Mouse (Mus musculus): Measurements from ENCODE around the gene Cox19. TPM values are rescaled to one million over a fixed set of nuclear protein-coding genes. Genes with fewer than 3 reads are reported as not detected.

The Cox19 gene
- polyA plus RNA-seq, 1 experiment, result 52.9 TPM

GRCm38 (mm10) chr5:139327634-139328020 is 23.6 kb downstream of the Cox19 start:
- Histone ChIP-seq H3K79me3 (ENCODE audit: low read depth) (no peaks in the 10 kb centered on the region), H3ac (ENCODE audit: control insufficient read depth, insufficient read length, low read depth) (no peak overlapping the region), H3K27me3 (ENCODE audit: control insufficient read depth, insufficient read depth, insufficient read length) (peaks cover 43% of the 10 kb centered on the region), H3K79me2 (ENCODE audit: control insufficient read depth, insufficient read depth) (no peaks in the 10 kb centered on the region), H3K4me3 (ENCODE audit: insufficient read depth, poor library complexity, severe bottlenecking) (no peak overlapping the region), H3K36me3 (ENCODE audit: control insufficient read depth, insufficient read depth) (no peaks in the 10 kb centered on the region)
- TF ChIP-seq CTCF (IDR thresholded peaks at IDR 0.05; ENCODE audit: control insufficient read depth, insufficient read depth, insufficient read length), result no peak
- TF ChIP-seq MYOG (IDR thresholded peaks at IDR 0.05; ENCODE audit: control insufficient read depth, extremely low read depth, insufficient read length), result no peak
- TF ChIP-seq CEBPB (IDR thresholded peaks at IDR 0.05; ENCODE audit: low read depth), result no peak
- no peak for TF ChIP-seq MAX (IDR thresholded peaks at IDR 0.05)
- TF ChIP-seq USF1 (IDR thresholded peaks at IDR 0.05; ENCODE audit: low read depth), result no peak
- TF ChIP-seq MYOD1 (IDR thresholded peaks at IDR 0.05; ENCODE audit: control insufficient read depth, insufficient read length, low read depth), result no peak

DNA sequence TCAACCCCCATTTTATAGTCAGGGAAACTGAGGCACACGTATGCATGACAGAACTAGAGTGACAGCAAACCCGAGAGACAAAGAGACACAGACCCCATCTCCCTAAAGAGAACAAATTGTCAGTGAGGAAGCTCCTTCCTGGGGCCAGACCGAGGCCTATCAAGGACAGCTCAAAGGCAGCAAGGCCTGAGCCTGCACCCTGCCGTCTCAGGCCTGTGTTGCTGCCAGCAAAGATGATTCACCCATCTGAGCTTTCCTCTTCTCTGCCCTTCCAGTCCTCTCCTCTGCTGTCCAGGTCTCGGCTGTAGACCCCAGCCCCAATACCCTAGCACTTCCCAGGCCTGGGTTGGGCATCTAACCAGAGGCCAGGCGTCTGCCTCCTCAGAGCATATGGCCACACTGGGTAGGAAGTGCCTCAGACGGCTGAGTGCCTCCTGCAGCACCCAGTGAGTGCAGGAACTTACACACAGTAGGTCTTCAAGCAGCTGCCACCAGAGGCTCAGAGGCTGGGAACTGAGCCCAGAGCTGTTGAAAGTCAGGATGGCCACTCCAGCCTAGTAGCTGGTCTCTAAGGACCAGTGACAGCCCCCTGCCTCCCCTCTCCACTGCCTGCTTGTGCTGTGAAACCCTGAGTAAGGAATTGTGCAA is 24.1 kb downstream of the Cox19 start:
- Histone ChIP-seq H3K79me3 (ENCODE audit: low read depth) (no peaks in the 10 kb centered on the region), H3ac (ENCODE audit: control insufficient read depth, insufficient read length, low read depth) (no peak overlapping the region), H3K79me2 (ENCODE audit: control insufficient read depth, insufficient read depth) (no peaks in the 10 kb centered on the region), H3K36me3 (ENCODE audit: control insufficient read depth, insufficient read depth) (no peaks in the 10 kb centered on the region), H3K27me3 (ENCODE audit: control insufficient read depth, insufficient read depth, insufficient read length) (peaks cover 48% of the 10 kb centered on the region), H3K4me3 (ENCODE audit: insufficient read depth, poor library complexity, severe bottlenecking) (no peak overlapping the region)
- no peak for TF ChIP-seq FOSL1 (IDR thresholded peaks at IDR 0.05; ENCODE audit: insufficient read depth, low read length, poor library complexity, severe bottlenecking)
- TF ChIP-seq MYOG (IDR thresholded peaks at IDR 0.05; ENCODE audit: control insufficient read depth, extremely low read depth, insufficient read length), result no peak
- TF ChIP-seq MAX (IDR thresholded peaks at IDR 0.05), result no peak
- TF ChIP-seq MYOD1 (IDR thresholded peaks at IDR 0.05; ENCODE audit: control insufficient read depth, insufficient read length, low read depth), result no peak
- TF ChIP-seq CTCF (IDR thresholded peaks at IDR 0.05; ENCODE audit: control insufficient read depth, insufficient read depth, insufficient read length), result no peak
- TF ChIP-seq CEBPB (IDR thresholded peaks at IDR 0.05; ENCODE audit: low read depth), result no peak
- TF ChIP-seq USF1 (IDR thresholded peaks at IDR 0.05; ENCODE audit: low read depth), result no peak

DNA sequence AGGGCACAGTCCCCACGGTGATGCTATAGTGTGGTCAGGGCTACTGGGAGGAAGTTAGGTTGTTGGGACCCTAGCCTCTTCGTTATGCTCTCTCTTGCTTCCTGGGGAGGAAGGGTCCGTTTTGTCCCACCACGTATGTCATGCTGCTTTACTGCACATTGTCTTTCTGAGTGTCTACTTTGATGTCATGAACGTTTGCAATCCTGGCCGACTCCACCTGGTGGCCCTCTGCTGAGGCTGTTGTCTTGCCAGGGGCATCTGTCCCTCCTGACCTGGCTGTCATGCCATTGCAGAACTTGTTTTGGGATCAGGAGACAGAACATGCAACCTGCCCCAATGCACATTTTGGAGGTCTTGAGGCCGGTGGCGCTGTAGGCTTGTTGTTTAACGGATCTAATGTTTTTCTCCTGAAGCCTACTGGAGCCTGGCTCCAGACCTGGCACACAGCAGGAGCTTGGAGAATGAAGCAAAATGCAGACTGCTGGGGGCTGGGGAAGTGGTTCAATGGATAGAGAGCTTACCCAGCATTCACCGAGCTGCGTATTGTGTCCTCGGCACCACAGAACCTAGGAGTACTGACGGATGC is 25.0 kb downstream of the Cox19 start:
- Histone ChIP-seq H3K36me3 (ENCODE audit: control insufficient read depth, insufficient read depth) (no peaks in the 10 kb centered on the region), H3ac (ENCODE audit: control insufficient read depth, insufficient read length, low read depth) (no peak overlapping the region), H3K4me3 (ENCODE audit: insufficient read depth, poor library complexity, severe bottlenecking) (no peak overlapping the region), H3K79me2 (ENCODE audit: control insufficient read depth, insufficient read depth) (no peaks in the 10 kb centered on the region), H3K79me3 (ENCODE audit: low read depth) (no peaks in the 10 kb centered on the region), H3K27me3 (ENCODE audit: control insufficient read depth, insufficient read depth, insufficient read length) (peaks cover 49% of the 10 kb centered on the region)
- TF ChIP-seq MYOG (IDR thresholded peaks at IDR 0.05; ENCODE audit: control insufficient read depth, extremely low read depth, insufficient read length) (no peak), CTCF (IDR thresholded peaks at IDR 0.05; ENCODE audit: control insufficient read depth, insufficient read depth, insufficient read length) (no peak), MAX (IDR thresholded peaks at IDR 0.05) (no peak), FOSL1 (IDR thresholded peaks at IDR 0.05; ENCODE audit: insufficient read depth, low read length, poor library complexity, severe bottlenecking) (no peak), MYOD1 (IDR thresholded peaks at IDR 0.05; ENCODE audit: control insufficient read depth, insufficient read length, low read depth) (no peak), CEBPB (IDR thresholded peaks at IDR 0.05; ENCODE audit: low read depth) (no peak), USF1 (IDR thresholded peaks at IDR 0.05; ENCODE audit: low read depth) (no peak)

GRCm38 (mm10) chr5:139325395-139325966 is 25.7 kb downstream of the Cox19 start, which contains the start of gene Adap1:
Gene Adap1, minus strand, starts transcription at chr5:139325622.
- Histone ChIP-seq H3K36me3 (ENCODE audit: control insufficient read depth, insufficient read depth) (no peaks in the 10 kb centered on the region), H3K79me3 (ENCODE audit: low read depth) (no peaks in the 10 kb centered on the region), H3ac (ENCODE audit: control insufficient read depth, insufficient read length, low read depth) (peak within 1 kb of the TSS; percentile 1), H3K79me2 (ENCODE audit: control insufficient read depth, insufficient read depth) (no peaks in the 10 kb centered on the region), H3K4me3 (ENCODE audit: insufficient read depth, poor library complexity, severe bottlenecking) (no peak within 1 kb of the TSS), H3K27me3 (ENCODE audit: control insufficient read depth, insufficient read depth, insufficient read length) (peaks cover 54% of the 10 kb centered on the region)
- TF ChIP-seq MYOG (IDR thresholded peaks at IDR 0.05; ENCODE audit: control insufficient read depth, extremely low read depth, insufficient read length) (no peak), CTCF (IDR thresholded peaks at IDR 0.05; ENCODE audit: control insufficient read depth, insufficient read depth, insufficient read length) (peak; percentile 83), MYOD1 (IDR thresholded peaks at IDR 0.05; ENCODE audit: control insufficient read depth, insufficient read length, low read depth) (no peak), FOSL1 (IDR thresholded peaks at IDR 0.05; ENCODE audit: insufficient read depth, low read length, poor library complexity, severe bottlenecking) (no peak), CEBPB (IDR thresholded peaks at IDR 0.05; ENCODE audit: low read depth) (no peak), MAX (IDR thresholded peaks at IDR 0.05) (no peak), USF1 (IDR thresholded peaks at IDR 0.05; ENCODE audit: low read depth) (no peak)

GRCm38 (mm10) chr5:139324691-139325394 is 26.4 kb downstream of the Cox19 start:
- Histone ChIP-seq H3K4me3 (ENCODE audit: insufficient read depth, poor library complexity, severe bottlenecking) (no peak overlapping the region), H3K79me3 (ENCODE audit: low read depth) (no peaks in the 10 kb centered on the region), H3ac (ENCODE audit: control insufficient read depth, insufficient read length, low read depth) (peak overlapping the region; percentile 1), H3K27me3 (ENCODE audit: control insufficient read depth, insufficient read depth, insufficient read length) (peaks cover 60% of the 10 kb centered on the region), H3K36me3 (ENCODE audit: control insufficient read depth, insufficient read depth) (no peaks in the 10 kb centered on the region), H3K79me2 (ENCODE audit: control insufficient read depth, insufficient read depth) (no peaks in the 10 kb centered on the region)
- no peak for TF ChIP-seq CTCF (IDR thresholded peaks at IDR 0.05; ENCODE audit: control insufficient read depth, insufficient read depth, insufficient read length)
- no peak for TF ChIP-seq USF1 (IDR thresholded peaks at IDR 0.05; ENCODE audit: low read depth)
- no peak for TF ChIP-seq CEBPB (IDR thresholded peaks at IDR 0.05; ENCODE audit: low read depth)
- TF ChIP-seq MYOD1 (IDR thresholded peaks at IDR 0.05; ENCODE audit: control insufficient read depth, insufficient read length, low read depth), result no peak
- TF ChIP-seq MAX (IDR thresholded peaks at IDR 0.05), result no peak
- TF ChIP-seq MYOG (IDR thresholded peaks at IDR 0.05; ENCODE audit: control insufficient read depth, extremely low read depth, insufficient read length), result no peak
- no peak for TF ChIP-seq FOSL1 (IDR thresholded peaks at IDR 0.05; ENCODE audit: insufficient read depth, low read length, poor library complexity, severe bottlenecking)

All from C2C12 (cell line).